Mouse (Mus musculus) myocyte (in vitro differentiated cells): ENCODE data around the gene Ubqln1. TPM values are rescaled to one million over a fixed set of nuclear protein-coding genes. Genes with fewer than 3 reads are reported as not detected.

Experiments
- H3K27me3 ChIP-seq: one replicate; pipeline ENCODE4 v1.6.1; 2011; ENCODE audit not compliant: control insufficient read depth, insufficient read depth, insufficient read length
- H3K36me3 ChIP-seq: one replicate; pipeline ENCODE4 v1.6.1; 2011; ENCODE audit not compliant: control insufficient read depth, insufficient read depth
- H3K4me2 ChIP-seq: one replicate; pipeline ENCODE4 v1.6.1; 2011; ENCODE audit warnings: low read depth, control low read depth
- H3K4me3 ChIP-seq: one replicate; pipeline ENCODE4 v1.5.1; 2011; ENCODE audit warnings: mild to moderate bottlenecking, control low read depth, moderate library complexity
- H3K79me2 ChIP-seq: one replicate; pipeline ENCODE4 v1.6.1; 2011; ENCODE audit not compliant: control insufficient read depth, insufficient read depth
- H3ac ChIP-seq: one replicate; pipeline ENCODE4 v1.6.1; 2011; ENCODE audit not compliant: control insufficient read depth, insufficient read length
- CEBPB ChIP-seq: IDR thresholded peaks from 2 replicates; pipeline ENCODE4 v1.6.1; 2011; ENCODE audit warnings: mild to moderate bottlenecking, moderate library complexity; ENCODE audit not compliant: poor library complexity, insufficient read depth, severe bottlenecking
- E2F4 ChIP-seq: IDR thresholded peaks from one replicate; pipeline ENCODE4 v1.6.1; 2011; ENCODE audit warnings: mild to moderate bottlenecking, control low read depth, moderate library complexity; ENCODE audit not compliant: insufficient read depth
- MAX ChIP-seq: IDR thresholded peaks from one replicate; pipeline ENCODE4 v1.6.1; 2011; ENCODE audit warnings: low read depth, mild to moderate bottlenecking, control low read depth
- MYOG ChIP-seq, 3 experiments: IDR thresholded peaks; one replicate each; pipeline ENCODE4 v1.6.1; 2011; ENCODE audit warnings: control low read depth in 2 of 3, low read depth in 2 of 3, mild to moderate bottlenecking in 2 of 3; ENCODE audit not compliant: insufficient read length in 2 of 3, control insufficient read depth in 1 of 3, insufficient read depth in 1 of 3
- POLR2A ChIP-seq: IDR thresholded peaks from one replicate; pipeline ENCODE4 v1.6.1; 2011; ENCODE audit warnings: low read depth, mild to moderate bottlenecking, control low read depth, moderate library complexity; ENCODE audit not compliant: insufficient read length
- POLR2AphosphoS2 ChIP-seq: IDR thresholded peaks from one replicate; pipeline ENCODE4 v1.6.1; 2011; ENCODE audit warnings: low read depth, control low read depth; ENCODE audit not compliant: insufficient read length
- TCF3 ChIP-seq: IDR thresholded peaks from one replicate; pipeline ENCODE4 v1.6.1; 2011; ENCODE audit warnings: low read depth, control low read depth; ENCODE audit not compliant: insufficient read length
- polyA plus RNA-seq: library from polyadenylated mRNA; unstranded; fragments of >200 nt; fragmentation: generic; extraction: Trizol; gene quantifications from one replicate; pipeline ENCODE4 v1.2.1, GENCODE M21; 2012; ENCODE audit warnings: missing spikeins

The Ubqln1 gene
- polyA plus RNA-seq, 1 experiment: 58.2 TPM

GRCm38 (mm10) chr13:58126862-58127765, 88.3 kb downstream of the Ubqln1 start:
- TF ChIP-seq MAX: no peak
- peak; percentile 50 for TF ChIP-seq POLR2A
- no peak for TF ChIP-seq E2F4
- no peak for TF ChIP-seq CEBPB
- no peak for TF ChIP-seq MYOG (IDR thresholded peaks at IDR 0.05; ENCODE audit: control insufficient read depth in 1 of 3, insufficient read depth in 1 of 3, insufficient read length in 2 of 3, low read depth in 2 of 3)
- TF ChIP-seq POLR2AphosphoS2: no peak
- TF ChIP-seq TCF3: no peak

More at GRCm38 (mm10) chr13:58126862-58127765, 88.3 kb downstream of the Ubqln1 start:
- H3ac ChIP-seq: peak overlapping the region; percentile 99
- H3K79me2 ChIP-seq: peaks cover 19% of the 10 kb centered on the region
- no peaks in the 10 kb centered on the region for H3K27me3 ChIP-seq
- peak overlapping the region; percentile 61 for H3K4me3 ChIP-seq
- H3K4me2 ChIP-seq: peak overlapping the region; percentile 85
- no peaks in the 10 kb centered on the region for H3K36me3 ChIP-seq

Other genes starting within 250 kb of the Ubqln1 start
- gene Klhl3, start 102.1 kb downstream of the Ubqln1 start, polyA plus RNA-seq: 0.01 TPM
- gene Hnrnpa0, start 87.1 kb downstream of the Ubqln1 start, polyA plus RNA-seq: 122 TPM
- 21.0 TPM for gene Idnk, start 58.0 kb downstream of the Ubqln1 start, polyA plus RNA-seq
- gene Gkap1, start 60.0 kb upstream of the Ubqln1 start, polyA plus RNA-seq: 12.2 TPM
- 0.08 TPM for gene Kif27, start 143.5 kb upstream of the Ubqln1 start, polyA plus RNA-seq
- 3.7 TPM for gene 2210016F16Rik, start 169.6 kb upstream of the Ubqln1 start, polyA plus RNA-seq
- 5.2 TPM for gene Rmi1, start 186.6 kb upstream of the Ubqln1 start, polyA plus RNA-seq
- 289 TPM for gene Hnrnpk, start 187.7 kb upstream of the Ubqln1 start, polyA plus RNA-seq